Mouse (Mus musculus): ENCODE data around the gene Tas2r109. TPM values are rescaled to one million over a fixed set of nuclear protein-coding genes. Genes with fewer than 3 reads are reported as not detected.
"Not testable (repeated sequence)": the region's sequence is repeated elsewhere in the genome, so short reads cannot be mapped to it uniquely, and the experiment has no call there.

Tas2r109 gene
- not detected for total RNA-seq (2022)

DNA sequence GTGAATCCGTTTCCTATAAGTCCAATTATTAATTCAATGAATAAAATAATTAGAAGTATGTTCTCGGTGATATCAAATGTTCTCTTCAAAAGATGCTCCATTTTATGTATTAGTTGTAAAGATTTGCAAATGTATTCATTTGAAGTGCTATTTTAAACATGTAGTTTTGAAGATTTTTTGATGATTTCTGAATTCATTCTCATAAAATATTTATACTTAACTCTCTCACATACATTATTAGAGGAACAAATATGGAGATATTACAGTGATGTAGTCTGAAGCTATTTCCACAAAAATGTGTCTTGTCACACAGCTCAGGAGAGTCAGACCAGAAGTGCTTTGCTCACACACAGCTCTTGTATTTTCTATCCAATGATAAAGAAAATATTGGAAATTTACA lies at the start of gene Tas2r109:
Gene Tas2r109 (minus strand): TSS at position 101 of the 400 bp plus-strand sequence.
- DNase-seq (ENCODE audit: low spot score in 2 of 2): no peak

DNA sequence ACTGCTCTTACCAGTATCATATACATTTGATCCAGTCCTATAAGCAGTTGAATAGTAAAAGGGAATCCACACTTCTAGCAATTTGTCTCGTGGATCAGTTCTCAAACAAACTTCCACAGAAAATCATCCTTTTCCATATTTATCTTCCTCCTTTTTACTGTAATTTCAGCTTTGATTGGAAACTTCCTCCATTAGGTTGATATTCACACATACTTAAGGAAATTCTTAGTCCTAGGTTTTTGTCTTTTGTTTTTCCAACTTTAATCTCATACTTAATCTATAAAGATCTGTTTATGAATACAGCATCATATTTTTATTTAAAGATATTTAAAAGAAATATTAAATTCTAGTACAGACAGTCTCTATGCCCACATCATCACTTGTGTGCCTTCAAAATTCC lies 22.9 kb downstream of the Tas2r109 start, which contains the start of gene Tas2r131:
Gene Tas2r131 (minus strand): TSS at position 101 of the 400 bp plus-strand sequence.
- no peak for DNase-seq (ENCODE audit: low spot score in 2 of 2)

DNA sequence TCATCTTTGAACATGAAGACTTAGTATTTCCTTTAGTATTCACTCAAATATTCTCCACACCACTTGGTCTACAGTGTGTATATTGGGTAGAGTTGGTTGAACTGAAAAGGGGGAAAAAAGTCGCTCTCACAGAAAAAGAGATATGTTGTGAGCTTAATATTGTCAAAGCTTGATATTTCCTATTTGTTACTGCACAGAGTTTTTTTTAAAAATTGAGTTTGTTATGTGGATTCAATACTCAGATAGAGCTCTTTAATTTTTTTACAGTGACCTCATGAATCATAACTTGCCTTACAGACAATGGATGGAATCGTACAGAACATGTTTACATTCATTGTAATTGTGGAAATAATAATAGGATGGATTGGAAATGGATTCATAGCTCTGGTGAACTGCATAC lies 30.0 kb downstream of the Tas2r109 start, which contains the start of gene Tas2r129:
Gene Tas2r129 (plus strand): TSS at position 301 of the 400 bp plus-strand sequence.
- no peak for DNase-seq (ENCODE audit: low spot score in 2 of 2)

DNA sequence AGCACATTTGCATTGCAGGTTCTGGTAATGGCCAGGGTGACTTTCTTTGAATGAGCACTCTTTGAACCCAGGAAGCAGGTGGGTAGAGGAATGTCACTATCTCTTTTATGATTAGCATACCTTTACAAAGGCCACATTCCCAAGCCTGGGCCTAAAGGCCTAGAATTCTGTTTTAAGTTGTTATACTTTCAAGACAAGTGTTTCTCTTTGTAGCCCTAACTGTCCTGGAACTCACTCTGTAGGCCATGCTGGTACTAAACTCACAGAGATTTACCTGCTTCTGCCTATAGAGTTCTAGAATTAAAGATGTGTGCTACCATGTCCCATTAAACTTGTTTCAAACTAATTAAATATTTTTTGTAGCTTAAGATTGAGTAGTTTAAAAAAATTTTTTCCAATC lies 39.4 kb downstream of the Tas2r109 start:
- DNase-seq (ENCODE audit: low spot score in 2 of 2): not testable (repeated sequence)

Other genes starting within 250 kb of the Tas2r109 start
- not detected for gene Tas2r115, start 242.9 kb downstream of the Tas2r109 start, total RNA-seq (2022)
- not detected for gene Tas2r124, start 226.2 kb downstream of the Tas2r109 start, total RNA-seq (2022)
- not detected for gene Tas2r102, start 218.8 kb downstream of the Tas2r109 start, total RNA-seq (2022)
- gene Tas2r136, start 202.8 kb downstream of the Tas2r109 start, total RNA-seq (2022): not detected
- gene Tas2r117, start 178.1 kb downstream of the Tas2r109 start, total RNA-seq (2022): not detected
- gene Tas2r123, start 133.8 kb downstream of the Tas2r109 start, total RNA-seq (2022): not detected
- not detected for gene Tas2r116, start 125.5 kb downstream of the Tas2r109 start, total RNA-seq (2022)
- gene Tas2r110, start 113.0 kb downstream of the Tas2r109 start, total RNA-seq (2022): not detected
- gene Tas2r113, start 88.0 kb downstream of the Tas2r109 start, total RNA-seq (2022): not detected
- not detected for gene Tas2r125, start 71.3 kb downstream of the Tas2r109 start, total RNA-seq (2022)
- gene Tas2r129, start 29.9 kb downstream of the Tas2r109 start, total RNA-seq (2022): not detected
- gene Tas2r131, start 23.0 kb downstream of the Tas2r109 start, total RNA-seq (2022): not detected
- not detected for gene Tas2r103, start 56.1 kb upstream of the Tas2r109 start, total RNA-seq (2022)
- gene Tas2r140, start 74.9 kb upstream of the Tas2r109 start, total RNA-seq (2022): not detected
- 100 to 1,000 TPM; 101 to 125 (median 107) TPM for gene Smim10l1, start 123.9 kb upstream of the Tas2r109 start, total RNA-seq (2022)

Data from left cerebral cortex, adult 8-10 months (tissue).